Mouse (Mus musculus): ENCODE measurements around the gene Uck2.

DNA sequence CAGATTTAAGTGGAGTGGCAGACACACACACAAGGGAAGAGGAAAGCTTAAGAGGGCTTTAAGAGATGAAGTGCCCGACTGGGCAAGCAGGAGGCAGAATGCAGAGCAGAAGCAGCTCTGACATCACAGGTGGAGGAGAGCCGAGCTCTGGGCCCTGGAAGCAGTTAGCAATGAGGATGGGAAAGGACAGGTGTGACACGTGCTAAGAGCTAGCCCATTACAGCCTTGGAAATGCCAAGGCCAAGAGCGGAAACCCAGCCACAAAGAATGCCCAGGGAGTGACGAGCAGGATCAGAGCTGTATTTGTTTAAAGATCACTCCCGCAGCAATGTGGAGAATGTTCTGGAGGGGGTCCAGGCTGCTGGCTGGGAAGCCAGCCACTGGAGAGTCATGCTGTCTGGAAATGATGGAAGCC, 15.3 kb downstream of the Uck2 start:
- no peak for TF ChIP-seq POLR2A (IDR thresholded peaks at IDR 0.05; ENCODE audit: insufficient read depth, low read length)
- TF ChIP-seq EP300 (IDR thresholded peaks at IDR 0.05; ENCODE audit: insufficient read depth, low read depth, low read length), result no peak
- no peak for TF ChIP-seq CTCF (IDR thresholded peaks at IDR 0.05; ENCODE audit: low read depth, low read length)
